Mouse (Mus musculus): Measurements from ENCODE around the gene Zfp119b.
A peak's percentile ranks its signal among the peaks of the same experiment; 100 is the strongest.

Zfp119b gene

GRCm38 (mm10) chr17:55949400-55949799 is at the start of gene Zfp119b:
Zfp119b (minus strand) TSS chr17:55949500.
- no peak for DNase-seq (ENCODE audit: low spot score in 2 of 2)

- DNase-seq (ENCODE audit: low spot score in 2 of 2): no peak
Measured at GRCm38 (mm10) chr17:55996007-55996406, 46.7 kb upstream of the Zfp119b start.

- no peak for DNase-seq (ENCODE audit: low spot score in 2 of 2)
Measured at GRCm38 (mm10) chr17:55990278-55990898, 41.1 kb upstream of the Zfp119b start.

- DNase-seq (ENCODE audit: low spot score in 2 of 2): no peak
Measured at GRCm38 (mm10) chr17:55986030-55986961, 37.0 kb upstream of the Zfp119b start, which contains the start of gene Fsd1. Fsd1 (plus strand) TSS chr17:55986509.

- no peak for DNase-seq (ENCODE audit: low spot score in 2 of 2)
Measured at GRCm38 (mm10) chr17:55977301-55977700, 28.0 kb upstream of the Zfp119b start.

- DNase-seq (ENCODE audit: low spot score in 2 of 2): peak; percentile 50 to 75
Measured at GRCm38 (mm10) chr17:55976255-55976862, 27.1 kb upstream of the Zfp119b start.

GRCm38 (mm10) chr17:55971453-55971852 is 22.2 kb upstream of the Zfp119b start:
- DNase-seq (ENCODE audit: low spot score in 2 of 2): no peak

- no peak for DNase-seq (ENCODE audit: low spot score in 2 of 2)
Measured at GRCm38 (mm10) chr17:55969966-55970891, 20.9 kb upstream of the Zfp119b start, which contains the start of gene Shd. Shd (plus strand) TSS chr17:55970467.

- no peak for DNase-seq (ENCODE audit: low spot score in 2 of 2)
Measured at GRCm38 (mm10) chr17:55969560-55969959, 20.3 kb upstream of the Zfp119b start.

- no peak for DNase-seq (ENCODE audit: low spot score in 2 of 2)
Measured at GRCm38 (mm10) chr17:55968210-55968609, 18.9 kb upstream of the Zfp119b start.

GRCm38 (mm10) chr17:55967186-55967585 is 17.9 kb upstream of the Zfp119b start:
- DNase-seq (ENCODE audit: low spot score in 2 of 2): no peak

GRCm38 (mm10) chr17:55964996-55965395 is 15.7 kb upstream of the Zfp119b start:
- no peak for DNase-seq (ENCODE audit: low spot score in 2 of 2)

GRCm38 (mm10) chr17:55964496-55964895 is 15.2 kb upstream of the Zfp119b start:
- DNase-seq (ENCODE audit: low spot score in 2 of 2): no peak

GRCm38 (mm10) chr17:55963171-55963570 is 13.9 kb upstream of the Zfp119b start:
- DNase-seq (ENCODE audit: low spot score in 2 of 2): peak in 1 of 2 experiments; percentile 0

GRCm38 (mm10) chr17:55961631-55962030 is 12.3 kb upstream of the Zfp119b start:
- no peak for DNase-seq (ENCODE audit: low spot score in 2 of 2)

GRCm38 (mm10) chr17:55960791-55961190 is 11.5 kb upstream of the Zfp119b start:
- DNase-seq (ENCODE audit: low spot score in 2 of 2): no peak

GRCm38 (mm10) chr17:55959946-55960740 is 10.8 kb upstream of the Zfp119b start:
- no peak for DNase-seq (ENCODE audit: low spot score in 2 of 2)

GRCm38 (mm10) chr17:55958918-55959728 is 9.8 kb upstream of the Zfp119b start, which contains the start of gene Yju2:
Yju2 (plus strand) TSS chr17:55959099.
- peak; percentile 86 to 90 for DNase-seq (ENCODE audit: low spot score in 2 of 2)

- DNase-seq (ENCODE audit: low spot score in 2 of 2): no peak
Measured at GRCm38 (mm10) chr17:55958584-55958886, 9.2 kb upstream of the Zfp119b start.

Data from urinary bladder, adult 18-20 months (tissue).